Mouse (Mus musculus) liver, embryonic 11.5 days (tissue): ENCODE measurements at regions not wholly inside any gene's neighbourhood (a gene's known extent, or its start where the extent isn't known, plus 50 kb on each side); places are given as distances from the start of the nearest gene placed in this dataset.

Experiments
- ATAC-seq: fragments of 200-750 bp; cut with Nextera tagmentation; replicated peaks from 2 replicates; pipeline ENCODE4 v1.8.0; 2017; ENCODE audit warnings: moderate number of reproducible peaks, mild to moderate bottlenecking, moderate TSS enrichment, moderate library complexity; ENCODE audit not compliant: low FRiP score
- DNase-seq: peaks from one replicate; pipeline ENCODE4 v3.0.0-alpha.2; 2017; ENCODE audit warnings: low spot score
- H3K27ac ChIP-seq: fragments of 300-500 bp; sonication (generic); 2 replicates; pipeline ENCODE4 v1.5.1; 2014; ENCODE audit warnings: mild to moderate bottlenecking, low read depth, low read length, control low read depth
- H3K27me3 ChIP-seq: fragments of 300-500 bp; sonication (generic); replicated peaks from 2 replicates; pipeline ENCODE4 v1.6.1; 2014; ENCODE audit warnings: low read length, mixed read lengths; ENCODE audit not compliant: control insufficient read depth, insufficient read depth
- H3K36me3 ChIP-seq: fragments of 300-500 bp; sonication (generic); 2 replicates; pipeline ENCODE4 v1.6.1; 2014; ENCODE audit warnings: mild to moderate bottlenecking, low read length, moderate library complexity, mixed read lengths; ENCODE audit not compliant: control insufficient read depth, insufficient read depth
- H3K4me1 ChIP-seq: fragments of 300-500 bp; sonication (generic); replicated peaks from 2 replicates; pipeline ENCODE4 v1.6.1; 2014; ENCODE audit warnings: low read length, mixed read lengths; ENCODE audit not compliant: control insufficient read depth, insufficient read depth
- H3K4me2 ChIP-seq: fragments of 300-500 bp; sonication (generic); 2 replicates; pipeline ENCODE4 v1.6.1; 2014; ENCODE audit warnings: mild to moderate bottlenecking, control low read depth, moderate library complexity
- H3K4me3 ChIP-seq: fragments of 300-500 bp; sonication (generic); 2 replicates; pipeline ENCODE4 v1.5.1; 2014; ENCODE audit warnings: low read depth, low read length, control low read depth
- H3K9ac ChIP-seq: fragments of 300-500 bp; sonication (generic); 2 replicates; pipeline ENCODE4 v1.6.1; 2014; ENCODE audit warnings: low read depth, low read length, control low read depth
- H3K9me3 ChIP-seq: fragments of 300-500 bp; sonication (generic); 2 replicates; pipeline ENCODE4 v1.6.1; 2016; ENCODE audit warnings: low read length, inconsistent platforms, mixed read lengths; ENCODE audit not compliant: control insufficient read depth
- WGBS: fragments of 180-500 bp; shearing (Covaris S2); extraction: QIAGEN DNeasy Blood & Tissue Kit; methylation state at CpG from one replicate; pipeline ENCODE4 v1.1.7; 2014; 5-methylcytosine and 5-hydroxymethylcytosine counted together

- H3K27me3 ChIP-seq: no peaks in the 10 kb centered on the region
- no peak overlapping the region for H3K4me3 ChIP-seq
- ATAC-seq: no peak
- no peaks in the 10 kb centered on the region for H3K9me3 ChIP-seq
- 80% methylated on average over 2 of the region's 2 CpGs for WGBS
- no peak for DNase-seq
- no peak overlapping the region for H3K27ac ChIP-seq
- H3K4me1 ChIP-seq: no peaks in the 10 kb centered on the region
- no peak overlapping the region for H3K4me2 ChIP-seq
- no peak overlapping the region for H3K9ac ChIP-seq
- no peaks in the 10 kb centered on the region for H3K36me3 ChIP-seq
Measured at GRCm38 (mm10) chr7:125334769-125335168, 109.7 kb upstream of the Kdm8 start.

GRCm38 (mm10) chr7:125335586-125336165, 108.8 kb upstream of the Kdm8 start:
- no peak overlapping the region for H3K27ac ChIP-seq
- H3K27me3 ChIP-seq: no peaks in the 10 kb centered on the region
- H3K36me3 ChIP-seq: no peaks in the 10 kb centered on the region
- WGBS: 69% methylated on average over 3 of the region's 3 CpGs
- no peaks in the 10 kb centered on the region for H3K4me1 ChIP-seq
- ATAC-seq (no peak), DNase-seq (no peak)
- no peak overlapping the region for H3K4me2 ChIP-seq
- no peak overlapping the region for H3K4me3 ChIP-seq
- H3K9ac ChIP-seq: no peak overlapping the region
- no peaks in the 10 kb centered on the region for H3K9me3 ChIP-seq

GRCm38 (mm10) chr7:125336826-125337225, 107.7 kb upstream of the Kdm8 start:
- no peak for DNase-seq
- Histone ChIP-seq H3K4me2 (no peak overlapping the region), H3K9me3 (no peaks in the 10 kb centered on the region), H3K27me3 (no peaks in the 10 kb centered on the region), H3K4me3 (no peak overlapping the region), H3K4me1 (no peaks in the 10 kb centered on the region), H3K27ac (no peak overlapping the region), H3K36me3 (no peaks in the 10 kb centered on the region), H3K9ac (no peak overlapping the region)
- ATAC-seq: no peak
- WGBS: 71% methylated on average over 3 of the region's 3 CpGs

DNA sequence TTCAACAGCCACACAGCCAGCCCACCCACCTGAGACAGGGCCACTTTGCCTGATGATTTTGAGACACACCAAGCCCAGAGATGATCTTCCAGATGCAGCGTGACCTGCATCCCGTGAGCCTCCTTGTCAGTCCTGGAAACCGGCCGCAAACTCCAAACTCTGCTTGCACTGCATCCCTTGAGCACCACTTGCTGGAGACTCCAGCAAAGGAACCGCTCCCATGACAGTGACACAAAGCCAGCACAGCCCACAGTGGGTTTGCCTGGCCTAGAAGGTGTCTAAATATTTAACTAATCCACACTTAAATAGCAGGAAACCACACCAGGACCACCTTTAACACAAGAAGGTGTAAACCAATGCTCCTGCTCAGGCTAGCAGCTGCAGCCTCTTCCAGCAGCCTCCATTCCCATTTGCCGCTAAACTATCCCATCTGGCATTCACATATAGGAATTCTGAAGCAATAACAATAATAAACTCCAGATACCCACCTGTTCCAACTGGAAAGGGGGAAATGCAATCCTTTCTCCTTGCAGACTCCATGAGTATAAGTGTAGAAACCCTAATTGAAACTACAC, 106.2 kb upstream of the Kdm8 start:
- H3K9me3 ChIP-seq: no peaks in the 10 kb centered on the region
- H3K27me3 ChIP-seq: no peaks in the 10 kb centered on the region
- no peak overlapping the region for H3K4me2 ChIP-seq
- H3K27ac ChIP-seq: no peak overlapping the region
- no peak overlapping the region for H3K4me3 ChIP-seq
- DNase-seq: no peak
- no peak overlapping the region for H3K9ac ChIP-seq
- H3K36me3 ChIP-seq: no peaks in the 10 kb centered on the region
- WGBS: 77% methylated on average over 6 of the region's 6 CpGs
- ATAC-seq: no peak
- no peaks in the 10 kb centered on the region for H3K4me1 ChIP-seq

GRCm38 (mm10) chr7:125340326-125340905, 104.1 kb upstream of the Kdm8 start:
- H3K27ac ChIP-seq: no peak overlapping the region
- no peaks in the 10 kb centered on the region for H3K27me3 ChIP-seq
- H3K4me3 ChIP-seq: no peak overlapping the region
- no peak overlapping the region for H3K4me2 ChIP-seq
- H3K36me3 ChIP-seq: no peaks in the 10 kb centered on the region
- ATAC-seq: no peak
- H3K9me3 ChIP-seq: no peaks in the 10 kb centered on the region
- H3K4me1 ChIP-seq: no peaks in the 10 kb centered on the region
- no peak overlapping the region for H3K9ac ChIP-seq
- no peak for DNase-seq
- WGBS: 81% methylated on average over 14 of the region's 14 CpGs

GRCm38 (mm10) chr7:125349606-125350005, 94.9 kb upstream of the Kdm8 start:
- DNase-seq: no peak
- Histone ChIP-seq H3K4me2 (no peak overlapping the region), H3K4me3 (no peak overlapping the region), H3K36me3 (no peaks in the 10 kb centered on the region), H3K9me3 (no peaks in the 10 kb centered on the region), H3K4me1 (no peaks in the 10 kb centered on the region), H3K27me3 (no peaks in the 10 kb centered on the region), H3K27ac (no peak overlapping the region), H3K9ac (no peak overlapping the region)
- ATAC-seq: no peak
- WGBS: 68% methylated on average over 3 of the region's 3 CpGs

- no peaks in the 10 kb centered on the region for H3K4me1 ChIP-seq
- no peaks in the 10 kb centered on the region for H3K9me3 ChIP-seq
- H3K9ac ChIP-seq: no peak overlapping the region
- H3K27me3 ChIP-seq: no peaks in the 10 kb centered on the region
- ATAC-seq: no peak
- no peak overlapping the region for H3K4me3 ChIP-seq
- H3K27ac ChIP-seq: no peak overlapping the region
- H3K36me3 ChIP-seq: no peaks in the 10 kb centered on the region
- WGBS: 81% methylated on average over 1 of the region's 1 CpGs
- no peak overlapping the region for H3K4me2 ChIP-seq
- DNase-seq: no peak
Measured at GRCm38 (mm10) chr7:125354211-125354610, 90.3 kb upstream of the Kdm8 start.

- H3K27me3 ChIP-seq: no peaks in the 10 kb centered on the region
- DNase-seq (no peak), ATAC-seq (no peak)
- H3K27ac ChIP-seq: no peak overlapping the region
- H3K9ac ChIP-seq: no peak overlapping the region
- H3K4me1 ChIP-seq: no peaks in the 10 kb centered on the region
- no peaks in the 10 kb centered on the region for H3K9me3 ChIP-seq
- H3K4me2 ChIP-seq: no peak overlapping the region
- no peaks in the 10 kb centered on the region for H3K36me3 ChIP-seq
- 67% methylated on average over 10 of the region's 10 CpGs for WGBS
- no peak overlapping the region for H3K4me3 ChIP-seq
Measured at GRCm38 (mm10) chr7:125354956-125355355, 89.5 kb upstream of the Kdm8 start.

- 78% methylated on average over 4 of the region's 4 CpGs for whole genome bisulfite sequencing
- no peaks in the 10 kb centered on the region for H3K9me3 ChIP-seq
- no peaks in the 10 kb centered on the region for H3K4me1 ChIP-seq
- no peak overlapping the region for H3K9ac ChIP-seq
- no peak for ATAC-seq
- no peaks in the 10 kb centered on the region for H3K36me3 ChIP-seq
- no peak overlapping the region for H3K27ac ChIP-seq
- DNase-seq: no peak
- no peaks in the 10 kb centered on the region for H3K27me3 ChIP-seq
- H3K4me3 ChIP-seq: no peak overlapping the region
- H3K4me2 ChIP-seq: no peak overlapping the region
Measured at GRCm38 (mm10) chr7:125358016-125358415, 86.5 kb upstream of the Kdm8 start.
